Mouse (Mus musculus) heart, embryonic 14.5 days (tissue): ENCODE data around the gene Rnasel. TPM values are rescaled to one million over a fixed set of nuclear protein-coding genes. Genes with fewer than 3 reads are reported as not detected.
A peak's percentile ranks its signal among the peaks of the same experiment; 100 is the strongest.

ENCODE experiments used
- ATAC-seq: fragments of 200-750 bp; cut with Nextera tagmentation; 2 replicates; pipeline ENCODE4 v1.8.0; 2017; ENCODE audit warnings: low read depth, moderate TSS enrichment; ENCODE audit not compliant: insufficient number of reproducible peaks, insufficient read depth, low FRiP score
- H3K27ac ChIP-seq, 2 experiments: fragments of 200-500 bp in 1 of 2; fragments of 300-500 bp in 1 of 2; sonication (generic) in 1 of 2; replicated peaks in 1 of 2; 2 replicates each; pipeline ENCODE4 v1.5.1; 2012 to 2014; ENCODE audit warnings: low read depth in 2 of 2, low read length in 2 of 2, control low read depth in 1 of 2, mild to moderate bottlenecking in 1 of 2, mixed read lengths in 1 of 2; ENCODE audit not compliant: control insufficient read depth in 1 of 2, insufficient read depth in 1 of 2
- H3K27me3 ChIP-seq: fragments of 300-500 bp; sonication (generic); 2 replicates; pipeline ENCODE4 v1.6.1; 2014; ENCODE audit warnings: mild to moderate bottlenecking, low read length, control low read depth; ENCODE audit not compliant: control insufficient read depth, insufficient read depth
- H3K36me3 ChIP-seq: fragments of 300-500 bp; sonication (generic); 2 replicates; pipeline ENCODE4 v1.6.1; 2014; ENCODE audit warnings: mild to moderate bottlenecking, control low read depth, low read length, mixed read lengths; ENCODE audit not compliant: control insufficient read depth, insufficient read depth
- H3K4me1 ChIP-seq, 2 experiments: fragments of 200-500 bp in 1 of 2; fragments of 300-500 bp in 1 of 2; sonication (generic) in 1 of 2; 2 replicates each; pipeline ENCODE4 v1.6.1; 2012 to 2014; ENCODE audit warnings: low read length in 2 of 2, control low read depth in 1 of 2, mixed read lengths in 1 of 2; ENCODE audit not compliant: control insufficient read depth in 2 of 2, insufficient read depth in 2 of 2
- H3K4me2 ChIP-seq: fragments of 300-500 bp; sonication (generic); 2 replicates; pipeline ENCODE4 v1.6.1; 2014; ENCODE audit warnings: mild to moderate bottlenecking, low read length
- H3K4me3 ChIP-seq, 2 experiments: fragments of 200-500 bp in 1 of 2; fragments of 300-500 bp in 1 of 2; sonication (generic) in 1 of 2; 2 replicates each; pipeline ENCODE4 v1.5.1; 2012 to 2014; ENCODE audit warnings: low read length in 2 of 2, mild to moderate bottlenecking in 2 of 2, control low read depth in 1 of 2, low read depth in 1 of 2, moderate library complexity in 1 of 2; ENCODE audit not compliant: control insufficient read depth in 1 of 2, insufficient read depth in 1 of 2
- H3K9ac ChIP-seq: fragments of 300-500 bp; sonication (generic); 2 replicates; pipeline ENCODE4 v1.6.1; 2014; ENCODE audit warnings: mild to moderate bottlenecking, low read length
- H3K9me3 ChIP-seq: fragments of 300-500 bp; sonication (generic); 2 replicates; pipeline ENCODE4 v1.6.1; 2016; ENCODE audit warnings: low read length, control low read depth; ENCODE audit not compliant: control insufficient read depth
- WGBS: fragments of 180-500 bp; shearing (Covaris S2); extraction: QIAGEN DNeasy Blood & Tissue Kit; methylation state at CpG from one replicate; pipeline ENCODE4 v1.1.7; 2014; 5-methylcytosine and 5-hydroxymethylcytosine counted together
- polyA plus RNA-seq: library from polyadenylated mRNA; unstranded; fragments of >200 nt; fragmentation: Nextera tagmentation; extraction: Ambion mirVana; gene quantifications from 2 replicates; pipeline ENCODE4 v1.2.1, GENCODE M21; 2014

Gene Rnasel
- polyA plus RNA-seq, 1 experiment from 2014 or later = 26.7 TPM

- H3K27ac ChIP-seq = no peak overlapping the region
- H3K9me3 ChIP-seq = no peaks in the 10 kb centered on the region
- H3K36me3 ChIP-seq = no peaks in the 10 kb centered on the region
- peaks cover 36% of the 10 kb centered on the region for H3K27me3 ChIP-seq
- no peak for ATAC-seq
- H3K4me3 ChIP-seq = no peak overlapping the region
- no peak overlapping the region for H3K4me2 ChIP-seq
- WGBS = 52% methylated on average over 9 of the region's 9 CpGs
- no peak overlapping the region for H3K9ac ChIP-seq
- peaks cover 1 to 14% of the 10 kb centered on the region in 2 experiments; a peak in 2 of 4 replicates for H3K4me1 ChIP-seq
Measured at GRCm38 (mm10) chr1:153737101-153738085, 11.8 kb upstream of the Rnasel start.

GRCm38 (mm10) chr1:153739437-153740015 lies 9.7 kb upstream of the Rnasel start:
- WGBS = 19% methylated on average over 13 of the region's 13 CpGs
- Histone ChIP-seq H3K9ac (peak overlapping the region; percentile 62), H3K36me3 (peaks cover 7% of the 10 kb centered on the region), H3K27ac (no peak overlapping the region), H3K27me3 (peaks cover 31% of the 10 kb centered on the region), H3K4me2 (peak overlapping the region; percentile 75), H3K4me3 (peak overlapping the region; percentile 45 to 56), H3K4me1 (peaks cover 5 to 12% of the 10 kb centered on the region in 2 experiments; a peak in 2 of 4 replicates), H3K9me3 (no peaks in the 10 kb centered on the region)
- ATAC-seq = no peak

- peaks cover 7% of the 10 kb centered on the region for H3K36me3 ChIP-seq
- peak within 1 kb of the TSS; percentile 45 to 56 for H3K4me3 ChIP-seq
- WGBS = under 1% methylated on average over 28 of the region's 28 CpGs
- no peaks in the 10 kb centered on the region for H3K9me3 ChIP-seq
- H3K9ac ChIP-seq = peak within 1 kb of the TSS; percentile 62
- no peak within 1 kb of the TSS for H3K27ac ChIP-seq
- peaks cover 5 to 12% of the 10 kb centered on the region in 2 experiments; a peak in 2 of 4 replicates for H3K4me1 ChIP-seq
- peak within 1 kb of the TSS; percentile 75 for H3K4me2 ChIP-seq
- H3K27me3 ChIP-seq = peaks cover 26% of the 10 kb centered on the region
- peak; percentile 76 for ATAC-seq
Measured at GRCm38 (mm10) chr1:153740145-153740544, 9.1 kb upstream of the Rnasel start, which contains the start of gene Rgs16. Gene Rgs16, plus strand, starts transcription at chr1:153740349.

- WGBS = 46% methylated on average over 12 of the region's 12 CpGs
- peak overlapping the region; percentile 45 to 56 for H3K4me3 ChIP-seq
- peak overlapping the region; percentile 62 for H3K9ac ChIP-seq
- ATAC-seq = no peak
- no peak overlapping the region for H3K27ac ChIP-seq
- peaks cover 25% of the 10 kb centered on the region for H3K27me3 ChIP-seq
- peaks cover 5 to 11% of the 10 kb centered on the region in 2 experiments; a peak in 2 of 4 replicates for H3K4me1 ChIP-seq
- H3K9me3 ChIP-seq = no peaks in the 10 kb centered on the region
- H3K4me2 ChIP-seq = peak overlapping the region; percentile 75
- peaks cover 7% of the 10 kb centered on the region for H3K36me3 ChIP-seq
Measured at GRCm38 (mm10) chr1:153740775-153741400, 8.3 kb upstream of the Rnasel start.

- no peak for ATAC-seq
- Histone ChIP-seq H3K4me3 (peak overlapping the region; percentile 22 to 45; a peak in 3 of 4 replicates), H3K27ac (0 out of 4 replicates have a peak overlapping the region, but pooled peaks of 1 of the 2 experiments have one; percentile 12)
Measured at GRCm38 (mm10) chr1:153741551-153742316, 7.5 kb upstream of the Rnasel start.

GRCm38 (mm10) chr1:153742374-153743155 lies 6.7 kb upstream of the Rnasel start:
- Histone ChIP-seq H3K27ac (no peak overlapping the region), H3K4me1 (peaks cover 12% of the 10 kb centered on the region in 2 experiments), H3K9ac (peak overlapping the region; percentile 42; the same call in 1 of the 2 replicates), H3K4me2 (peak overlapping the region; percentile 75), H3K36me3 (peaks cover 7% of the 10 kb centered on the region), H3K27me3 (peaks cover 20% of the 10 kb centered on the region), H3K9me3 (no peaks in the 10 kb centered on the region), H3K4me3 (no peak overlapping the region; a peak in 1 of 4 replicates)
- WGBS = 35% methylated on average over 11 of the region's 11 CpGs
- ATAC-seq = no peak

More at GRCm38 (mm10) chr1:153741551-153742316, 7.5 kb upstream of the Rnasel start:
- WGBS = 56% methylated on average over 18 of the region's 18 CpGs
- Histone ChIP-seq H3K4me1 (peaks cover 5 to 10% of the 10 kb centered on the region in 2 experiments; a peak in 2 of 4 replicates), H3K4me2 (peak overlapping the region; percentile 75), H3K9ac (peak overlapping the region; percentile 42; the same call in 1 of the 2 replicates), H3K9me3 (no peaks in the 10 kb centered on the region), H3K36me3 (peaks cover 7% of the 10 kb centered on the region), H3K27me3 (peaks cover 25% of the 10 kb centered on the region)
